Mouse (Mus musculus): ENCODE data around the gene Zc3hav1. TPM values are rescaled to one million over a fixed set of nuclear protein-coding genes. Genes with fewer than 3 reads are reported as not detected.
A peak's percentile ranks its signal among the peaks of the same experiment; 100 is the strongest.
"Not testable (repeated sequence)": the region's sequence is repeated elsewhere in the genome, so short reads cannot be mapped to it uniquely, and the experiment has no call there.

Gene Zc3hav1
- polyA plus RNA-seq, 1 experiment from 2014 or later: 18.1 TPM

DNA sequence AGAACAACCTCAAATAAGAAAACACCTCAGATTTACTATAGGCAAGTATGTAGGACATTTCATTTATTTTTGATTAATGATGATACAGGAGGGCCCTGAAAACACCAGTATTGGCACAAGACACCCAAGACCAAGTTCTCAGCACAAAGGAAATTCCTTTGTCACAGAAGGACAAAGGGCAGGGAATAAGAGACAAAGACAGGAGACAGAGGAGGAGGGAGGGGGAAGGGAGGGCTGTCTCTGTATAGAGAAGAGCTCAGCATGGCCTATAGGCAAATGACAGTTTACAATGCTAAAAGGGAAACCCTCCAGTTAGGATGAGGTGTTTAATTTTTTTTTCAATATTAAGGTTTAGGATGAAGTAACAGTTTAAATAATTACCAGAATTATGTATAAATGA, 9.7 kb upstream of the Zc3hav1 start:
- no peak overlapping the region for H3K4me2 ChIP-seq (replicated peaks; ENCODE audit: low read depth, low read length)
- ATAC-seq (no peak), DNase-seq (ENCODE audit: low spot score) (no peak)
- no peaks in the 10 kb centered on the region for H3K36me3 ChIP-seq (ENCODE audit: insufficient read depth, low read length)
- no peak overlapping the region for H3K4me3 ChIP-seq (ENCODE audit: low read depth, low read length)
- TF ChIP-seq EP300 (IDR thresholded peaks at IDR 0.05) (no peak), CTCF (IDR thresholded peaks at IDR 0.05) (no peak)
- H3K27me3 ChIP-seq (replicated peaks; ENCODE audit: insufficient read depth, low read length): no peaks in the 10 kb centered on the region
- no peaks in the 10 kb centered on the region for H3K4me1 ChIP-seq (ENCODE audit: insufficient read depth, low read depth, low read length)
- no peak overlapping the region for H3K27ac ChIP-seq (ENCODE audit: low read length)
- H3K9me3 ChIP-seq (ENCODE audit: low read length): no peaks in the 10 kb centered on the region
- no peak overlapping the region for H3K9ac ChIP-seq (replicated peaks; ENCODE audit: low read depth)

DNA sequence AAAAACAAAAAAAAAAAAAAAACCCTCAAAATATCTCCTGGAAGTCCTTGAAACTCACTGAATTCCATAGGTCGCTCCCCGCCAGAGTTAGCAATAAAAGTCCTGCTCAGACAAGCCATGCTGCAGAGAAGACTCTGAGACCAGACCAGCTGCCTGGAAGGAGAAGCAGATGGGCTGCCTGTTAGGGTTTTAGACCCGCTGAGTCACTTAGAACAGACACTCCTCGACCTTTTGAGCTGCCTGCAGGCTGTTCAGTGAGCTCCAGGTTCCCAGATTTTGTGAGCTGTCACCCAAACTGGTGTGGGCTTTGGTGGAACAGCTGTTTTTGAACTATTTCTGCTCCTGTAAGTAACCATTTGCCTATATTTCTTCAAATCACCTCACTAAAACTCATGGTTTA, 9.0 kb upstream of the Zc3hav1 start:
- no peak overlapping the region for H3K9ac ChIP-seq (replicated peaks; ENCODE audit: low read depth)
- H3K4me3 ChIP-seq (ENCODE audit: low read depth, low read length): no peak overlapping the region
- TF ChIP-seq EP300 (IDR thresholded peaks at IDR 0.05) (no peak), CTCF (IDR thresholded peaks at IDR 0.05) (no peak)
- no peak overlapping the region for H3K4me2 ChIP-seq (replicated peaks; ENCODE audit: low read depth, low read length)
- ATAC-seq (no peak), DNase-seq (ENCODE audit: low spot score) (no peak)
- no peaks in the 10 kb centered on the region for H3K36me3 ChIP-seq (ENCODE audit: insufficient read depth, low read length)
- H3K27me3 ChIP-seq (replicated peaks; ENCODE audit: insufficient read depth, low read length): no peaks in the 10 kb centered on the region
- H3K27ac ChIP-seq (ENCODE audit: low read length): no peak overlapping the region
- WGBS: 57% methylated on average over 4 of the region's 4 CpGs
- no peaks in the 10 kb centered on the region for H3K9me3 ChIP-seq (ENCODE audit: low read length)
- no peaks in the 10 kb centered on the region for H3K4me1 ChIP-seq (ENCODE audit: insufficient read depth, low read depth, low read length)

DNA sequence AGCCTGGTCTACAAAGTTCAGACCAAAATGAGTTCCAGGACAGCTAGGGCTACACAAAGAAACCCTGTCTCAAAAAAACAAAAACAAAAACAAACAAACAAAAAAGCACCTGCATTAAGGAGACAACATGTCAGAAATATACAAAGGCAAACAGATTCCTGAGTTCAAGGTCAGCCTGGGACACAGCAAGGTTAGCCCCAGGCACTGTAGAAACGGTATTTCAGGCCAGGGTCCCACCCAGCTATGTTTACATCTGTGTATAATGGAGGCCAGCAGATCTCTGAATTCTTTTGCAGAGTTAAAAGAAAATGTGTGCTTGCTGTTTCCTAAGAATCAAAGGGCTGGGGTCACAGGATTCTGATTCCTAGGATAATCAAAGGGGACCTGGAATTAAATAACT, 7.5 kb upstream of the Zc3hav1 start:
- 39% methylated on average over 1 of the region's 1 CpGs for WGBS
- H3K4me3 ChIP-seq (ENCODE audit: low read depth, low read length): no peak overlapping the region
- H3K27ac ChIP-seq (ENCODE audit: low read length): no peak overlapping the region
- no peak for TF ChIP-seq CTCF (IDR thresholded peaks at IDR 0.05)
- no peak for TF ChIP-seq EP300 (IDR thresholded peaks at IDR 0.05)
- H3K9me3 ChIP-seq (ENCODE audit: low read length): no peaks in the 10 kb centered on the region
- no peaks in the 10 kb centered on the region for H3K4me1 ChIP-seq (ENCODE audit: insufficient read depth, low read depth, low read length)
- ATAC-seq: no peak
- H3K9ac ChIP-seq (replicated peaks; ENCODE audit: low read depth): no peak overlapping the region
- no peak for DNase-seq (ENCODE audit: low spot score)
- no peak overlapping the region for H3K4me2 ChIP-seq (replicated peaks; ENCODE audit: low read depth, low read length)
- no peaks in the 10 kb centered on the region for H3K36me3 ChIP-seq (ENCODE audit: insufficient read depth, low read length)
- no peaks in the 10 kb centered on the region for H3K27me3 ChIP-seq (replicated peaks; ENCODE audit: insufficient read depth, low read length)

DNA sequence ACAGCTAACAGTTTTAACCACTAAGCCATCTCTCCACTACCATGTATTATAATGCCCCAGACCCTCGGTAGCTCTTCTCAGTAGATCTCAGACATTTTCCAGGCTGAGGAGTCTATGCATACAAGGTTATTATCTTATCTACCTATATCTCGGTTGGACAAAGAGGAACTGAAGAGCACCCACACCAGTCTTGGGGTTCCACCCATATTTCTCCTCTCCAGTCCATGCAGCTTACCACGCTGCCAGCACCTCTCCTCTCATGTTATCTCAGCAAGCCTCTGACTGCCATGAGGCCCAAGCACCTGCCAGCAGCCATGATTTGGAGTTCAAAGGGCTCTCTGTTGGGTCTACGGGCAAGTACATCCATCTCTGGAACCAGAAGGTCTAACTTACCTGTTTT, 6.7 kb upstream of the Zc3hav1 start:
- no peak for ATAC-seq
- 77% methylated on average over 4 of the region's 4 CpGs for WGBS
- Histone ChIP-seq H3K27me3 (replicated peaks; ENCODE audit: insufficient read depth, low read length) (no peaks in the 10 kb centered on the region), H3K4me2 (replicated peaks; ENCODE audit: low read depth, low read length) (no peak overlapping the region), H3K4me1 (ENCODE audit: insufficient read depth, low read depth, low read length) (no peaks in the 10 kb centered on the region), H3K9me3 (ENCODE audit: low read length) (no peaks in the 10 kb centered on the region), H3K4me3 (ENCODE audit: low read depth, low read length) (no peak overlapping the region), H3K27ac (ENCODE audit: low read length) (no peak overlapping the region), H3K9ac (replicated peaks; ENCODE audit: low read depth) (no peak overlapping the region), H3K36me3 (ENCODE audit: insufficient read depth, low read length) (no peaks in the 10 kb centered on the region)
- no peak for DNase-seq (ENCODE audit: low spot score)
- TF ChIP-seq EP300 (IDR thresholded peaks at IDR 0.05): no peak
- no peak for TF ChIP-seq CTCF (IDR thresholded peaks at IDR 0.05)

DNA sequence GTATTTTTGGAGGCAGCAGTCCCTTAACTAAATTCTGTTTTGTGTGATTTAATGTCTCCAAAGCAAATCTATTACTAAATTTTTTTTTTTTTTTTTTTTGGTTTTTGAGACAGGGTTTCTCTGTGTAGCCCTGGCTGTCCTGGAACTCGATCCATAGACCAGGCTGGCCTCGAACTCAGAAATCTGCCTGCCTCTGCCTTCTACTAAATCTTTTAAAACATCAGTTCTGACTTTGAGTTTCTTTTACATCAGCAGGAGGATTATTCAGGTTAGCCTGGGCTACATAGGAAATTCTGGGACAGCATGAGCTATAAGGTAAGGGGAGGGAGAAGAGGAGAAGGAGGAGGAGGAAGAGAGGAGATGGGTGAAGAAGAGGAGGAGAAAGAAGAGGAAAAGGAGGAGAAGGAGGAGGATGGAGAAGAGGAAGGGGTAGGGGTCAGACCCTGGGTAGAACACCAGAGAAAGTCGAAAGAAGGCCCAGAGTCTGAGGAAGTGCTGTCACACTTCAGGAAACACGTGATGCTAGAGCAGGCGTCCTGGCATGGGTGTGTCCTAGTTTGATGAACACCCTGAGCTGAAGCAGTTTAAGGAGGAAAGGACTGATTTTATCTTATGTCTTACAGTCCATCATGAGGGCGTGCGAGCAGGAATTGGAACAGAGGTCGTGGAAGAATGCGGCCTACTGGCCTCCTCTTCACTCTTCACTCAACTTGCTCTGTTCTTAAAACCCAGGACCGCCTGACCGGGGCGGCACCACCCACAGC, 5.5 kb upstream of the Zc3hav1 start:
- H3K36me3 ChIP-seq (ENCODE audit: insufficient read depth, low read length): no peaks in the 10 kb centered on the region
- 80% methylated on average over 12 of the region's 12 CpGs for WGBS
- H3K9me3 ChIP-seq (ENCODE audit: low read length): no peaks in the 10 kb centered on the region
- H3K4me2 ChIP-seq (replicated peaks; ENCODE audit: low read depth, low read length): no peak overlapping the region
- TF ChIP-seq EP300 (IDR thresholded peaks at IDR 0.05) (no peak), CTCF (IDR thresholded peaks at IDR 0.05) (no peak)
- ATAC-seq: 0 out of 2 replicates have a peak, but pooled peaks have one; percentile 14
- H3K27ac ChIP-seq (ENCODE audit: low read length): no peak overlapping the region
- H3K4me1 ChIP-seq (ENCODE audit: insufficient read depth, low read depth, low read length): peaks cover 7% of the 10 kb centered on the region; the same call in 1 of the 2 replicates
- no peak overlapping the region for H3K9ac ChIP-seq (replicated peaks; ENCODE audit: low read depth)
- H3K4me3 ChIP-seq (ENCODE audit: low read depth, low read length): no peak overlapping the region
- no peaks in the 10 kb centered on the region for H3K27me3 ChIP-seq (replicated peaks; ENCODE audit: insufficient read depth, low read length)
- peak; percentile 49 for DNase-seq (ENCODE audit: low spot score)

DNA sequence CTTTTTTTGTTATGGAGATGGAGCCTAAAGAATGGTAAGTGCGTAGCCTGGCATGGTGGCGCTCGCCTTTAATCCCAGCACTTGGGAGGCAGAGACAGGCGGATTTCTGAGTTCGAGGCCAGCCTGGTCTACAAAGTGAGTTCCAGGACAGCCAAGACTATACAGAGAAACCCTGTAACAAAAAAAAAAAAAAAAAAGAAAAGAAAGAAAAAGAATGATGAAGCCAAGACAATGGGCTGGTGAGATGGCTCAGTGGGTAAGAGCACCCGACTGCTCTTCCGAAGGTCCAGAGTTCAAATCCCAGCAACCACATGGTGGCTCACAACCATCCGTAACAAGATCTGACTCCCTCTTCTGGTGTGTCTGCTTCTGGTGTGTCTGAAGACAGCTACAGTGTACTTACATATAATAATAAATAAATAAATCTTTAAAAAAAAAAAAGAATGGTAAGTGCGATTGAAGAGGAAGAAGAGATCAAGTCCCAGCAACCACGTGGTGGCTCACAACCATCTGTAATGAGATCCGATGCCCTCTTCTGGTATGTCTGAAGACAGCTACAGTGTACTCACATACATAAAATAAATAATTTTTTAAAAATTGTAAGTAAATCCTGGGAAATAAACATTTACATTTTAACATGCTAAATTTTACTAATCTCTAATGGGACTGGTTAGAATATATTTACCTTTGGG, 4.8 kb upstream of the Zc3hav1 start:
- H3K36me3 ChIP-seq (ENCODE audit: insufficient read depth, low read length); H3K27me3 ChIP-seq (replicated peaks; ENCODE audit: insufficient read depth, low read length); H3K9ac ChIP-seq (replicated peaks; ENCODE audit: low read depth); H3K4me3 ChIP-seq (ENCODE audit: low read depth, low read length); H3K4me1 ChIP-seq (ENCODE audit: insufficient read depth, low read depth, low read length); H3K9me3 ChIP-seq (ENCODE audit: low read length); ATAC-seq; H3K4me2 ChIP-seq (replicated peaks; ENCODE audit: low read depth, low read length); H3K27ac ChIP-seq (ENCODE audit: low read length); DNase-seq (ENCODE audit: low spot score): not testable (repeated sequence)
- 89% methylated on average over 10 of the region's 11 CpGs for WGBS

All from lung, postnatal 0 days (tissue).